Mouse (Mus musculus) kidney, adult 2 months (tissue): ENCODE data around the gene Gjb4. TPM values are rescaled to one million over a fixed set of nuclear protein-coding genes. Genes with fewer than 3 reads are reported as not detected.

Experiments
- DNase-seq: peaks from one replicate; pipeline ENCODE4 v3.0.0; 2021
- H3K27ac ChIP-seq: fragments of 200-500 bp; 2 replicates; pipeline ENCODE4 v1.5.1; 2012; ENCODE audit warnings: low read depth, low read length, control low read depth, inconsistent platforms; ENCODE audit not compliant: insufficient read depth
- H3K27me3 ChIP-seq: fragments of 200-500 bp; replicated peaks from 2 replicates; pipeline ENCODE4 v1.6.1; 2012; ENCODE audit warnings: mild to moderate bottlenecking, moderate library complexity, low read length, inconsistent platforms; ENCODE audit not compliant: control insufficient read depth, insufficient read depth
- H3K36me3 ChIP-seq: fragments of 200-500 bp; 2 replicates; pipeline ENCODE4 v1.6.1; 2012; ENCODE audit warnings: mild to moderate bottlenecking, moderate library complexity, low read length, inconsistent platforms; ENCODE audit not compliant: control insufficient read depth, insufficient read depth
- H3K4me1 ChIP-seq: fragments of 200-500 bp; 2 replicates; pipeline ENCODE4 v1.6.1; 2011; ENCODE audit warnings: low read length; ENCODE audit not compliant: control insufficient read depth, insufficient read depth
- H3K4me3 ChIP-seq: fragments of 200-500 bp; 2 replicates; pipeline ENCODE4 v1.5.1; 2011; ENCODE audit warnings: mild to moderate bottlenecking, low read depth, low read length, control low read depth; ENCODE audit not compliant: insufficient read depth
- CTCF ChIP-seq: fragments of 200-500 bp; conservative IDR thresholded peaks from 2 replicates; pipeline ENCODE4 v1.5.1; 2011; ENCODE audit warnings: low read depth, mild to moderate bottlenecking, control low read depth, low read length, moderate library complexity, mixed read lengths; ENCODE audit not compliant: insufficient read depth, insufficient read length
- POLR2A ChIP-seq: fragments of 200-500 bp; IDR thresholded peaks from one replicate; pipeline ENCODE4 v1.6.1; 2011; ENCODE audit warnings: low read depth, low read length, control low read depth
- WGBS: fragments of 180-500 bp; shearing (Covaris S2); methylation state at CpG from one replicate; pipeline ENCODE4 v1.1.7; 2018; 5-methylcytosine and 5-hydroxymethylcytosine counted together
- polyA plus RNA-seq: library from polyadenylated mRNA; depleted of rRNA; stranded (reverse); fragments of >200 nt; gene quantifications from 2 replicates; pipeline ENCODE4 v1.2.3, GENCODE M21; 2012; rRNA removed

Gjb4 gene
- polyA plus RNA-seq, 1 experiment = 1.5 TPM

DNA sequence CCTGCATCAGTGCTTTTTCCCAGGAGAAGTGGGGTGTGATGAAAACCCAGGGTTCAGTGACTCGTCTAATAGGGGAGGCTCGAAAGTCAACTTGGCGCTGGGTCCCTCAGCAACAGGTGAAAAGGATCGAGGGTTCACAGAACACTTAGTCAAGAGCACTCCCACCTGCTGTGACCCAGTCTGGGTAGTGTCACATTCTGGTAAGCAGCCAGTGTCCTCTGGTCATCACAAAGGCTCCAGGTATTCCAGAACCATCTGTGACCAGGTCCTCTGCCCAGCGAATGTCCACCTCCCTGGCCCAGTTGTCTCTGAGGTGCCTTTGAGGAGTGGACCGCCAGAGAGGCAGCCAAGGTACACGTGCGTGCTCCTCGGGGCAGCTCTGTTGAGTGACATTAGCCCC is 42.3 kb downstream of the Gjb4 start:
- H3K4me3 ChIP-seq = peak overlapping the region; percentile 12; the same call in 1 of the 2 replicates
- no peaks in the 10 kb centered on the region for H3K27me3 ChIP-seq
- no peaks in the 10 kb centered on the region for H3K36me3 ChIP-seq
- no peak overlapping the region for H3K27ac ChIP-seq
- TF ChIP-seq CTCF = no peak
- TF ChIP-seq POLR2A = no peak
- no peaks in the 10 kb centered on the region for H3K4me1 ChIP-seq
- DNase-seq = no peak
- 44% methylated on average over 9 of the region's 9 CpGs for WGBS

DNA sequence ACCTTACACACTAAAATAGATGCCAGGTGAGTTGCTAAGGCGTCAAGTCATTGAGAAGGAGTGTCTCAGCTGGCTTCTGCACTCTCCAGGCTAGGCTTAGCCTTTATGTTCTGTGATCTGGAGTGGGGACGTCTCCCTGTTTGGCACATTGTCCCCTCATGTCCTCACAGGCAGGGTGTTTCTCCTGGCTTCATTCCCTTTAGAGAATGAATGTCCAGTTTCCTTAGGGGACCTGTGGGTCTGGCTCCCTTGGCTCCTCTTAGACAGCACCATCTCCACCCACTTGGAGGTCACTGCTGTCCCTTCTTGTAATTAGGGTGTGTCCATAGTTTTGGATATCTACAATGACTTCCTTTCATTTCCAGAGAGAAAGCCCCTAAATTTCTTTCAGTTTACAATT is 47.0 kb downstream of the Gjb4 start:
- no peak for DNase-seq
- 50% methylated on average over 2 of the region's 2 CpGs for WGBS
- TF ChIP-seq POLR2A = no peak

DNA sequence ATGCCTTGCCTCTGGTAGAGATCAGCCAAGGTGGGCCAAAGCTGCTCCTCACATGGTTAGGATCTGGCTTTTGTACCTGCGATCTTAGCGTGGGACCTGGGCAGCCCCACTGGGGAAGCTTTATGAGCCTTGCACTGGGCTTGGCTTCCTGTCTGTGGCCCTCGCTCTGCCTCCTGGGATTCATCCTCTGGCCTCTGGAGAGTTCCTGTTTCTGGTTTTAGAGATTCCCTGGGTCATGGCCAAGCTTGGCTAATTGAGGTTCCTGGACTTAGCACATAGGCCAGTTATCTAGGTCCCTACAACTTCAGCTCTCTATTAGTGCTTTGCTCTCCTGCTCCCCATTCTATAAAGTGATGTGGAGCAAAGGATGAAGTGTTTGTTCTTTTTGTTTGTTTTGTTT is 50.1 kb downstream of the Gjb4 start:
- Histone ChIP-seq H3K4me1 (no peaks in the 10 kb centered on the region), H3K27ac (no peak overlapping the region), H3K36me3 (no peaks in the 10 kb centered on the region), H3K4me3 (no peak overlapping the region), H3K27me3 (no peaks in the 10 kb centered on the region)
- TF ChIP-seq POLR2A (no peak), CTCF (no peak)
- peak; percentile 73 for DNase-seq
- WGBS = 74% methylated on average over 3 of the region's 3 CpGs

More for the DNA sequence above, 47.0 kb downstream of the Gjb4 start:
- H3K27ac ChIP-seq = no peak overlapping the region
- H3K27me3 ChIP-seq = no peaks in the 10 kb centered on the region
- H3K36me3 ChIP-seq = no peaks in the 10 kb centered on the region
- H3K4me1 ChIP-seq = no peaks in the 10 kb centered on the region
- no peak overlapping the region for H3K4me3 ChIP-seq

Other genes with a start within 250 kb of the Gjb4 start
- gene Tmem35b, start 230.4 kb downstream of the Gjb4 start, polyA plus RNA-seq = 28.6 and 29.0 TPM in 2 replicates
- 0.19 and 0.27 TPM in 2 replicates for gene Dlgap3, start 184.9 kb downstream of the Gjb4 start, polyA plus RNA-seq
- 48.8 and 49.9 TPM in 2 replicates for gene Smim12, start 110.3 kb downstream of the Gjb4 start, polyA plus RNA-seq
- gene Gja4, start 40.0 kb downstream of the Gjb4 start, polyA plus RNA-seq = 17.8 and 19.2 TPM in 2 replicates
- gene Gjb3, start 23.2 kb downstream of the Gjb4 start, polyA plus RNA-seq = 0.24 and 0.44 TPM in 2 replicates
- 0.67 and 0.75 TPM in 2 replicates for gene Gjb5, start 4.1 kb upstream of the Gjb4 start, polyA plus RNA-seq